15 mouse cellular contexts compared by ENCODE assay signal in genomic region chr2:33575406-33575805, GRCm38 (mm10).
DNase-seq lines count a peak whose midpoint lies in the region; ATAC-seq and TF ChIP-seq lines count a peak whose summit lies in the region.
"Had no signal": no experiment of that assay in that cellular context is flagged by ENCODE, and none has a peak within 500 bp of the region (broad histone marks: within the 10 kb centered on the region; RNA-seq: fewer than 3 reads in every experiment).

No protein-coding gene starts in this region.

- peak; percentile 22; the same call in 1 of the 2 replicates for ATAC-seq in kidney, embryonic 14.5 days (ENCODE audit: low FRiP score, low TSS enrichment)
- ATAC-seq in limb, embryonic 12.5 days (ENCODE audit: insufficient number of reproducible peaks, insufficient read depth, low FRiP score, low TSS enrichment, low read depth): no peak
- no peak for ATAC-seq in stomach, postnatal 0 days (ENCODE audit: low FRiP score, low TSS enrichment)

- no peak overlapping the region for H3K4me2 ChIP-seq in kidney, embryonic 14.5 days (replicated peaks; ENCODE audit: low read depth, low read length)
- H3K4me2 ChIP-seq in limb, embryonic 12.5 days: no peak overlapping the region
- H3K4me2 ChIP-seq in stomach, postnatal 0 days (replicated peaks; ENCODE audit: low read depth): no peak overlapping the region
- H3K4me2 ChIP-seq: forebrain, embryonic 12.5 days had no signal

- no peaks in the 10 kb centered on the region for H3K9me3 ChIP-seq in kidney, embryonic 14.5 days (ENCODE audit: control insufficient read depth, low read length)
- H3K9me3 ChIP-seq in E14TG2a.4 (ENCODE audit: low read length) (peaks cover 26% of the 10 kb centered on the region), ES-Bruce4 (replicated peaks; ENCODE audit: control insufficient read depth, insufficient read depth, low read length, poor library complexity, severe bottlenecking) (no peaks in the 10 kb centered on the region)
- H3K9me3 ChIP-seq in limb, embryonic 12.5 days: no peaks in the 10 kb centered on the region
- no peaks in the 10 kb centered on the region for H3K9me3 ChIP-seq in stomach, postnatal 0 days (ENCODE audit: control insufficient read depth, low read length)
- H3K9me3 ChIP-seq: forebrain, embryonic 12.5 days had no signal

- H3K36me3 ChIP-seq in kidney, embryonic 14.5 days (ENCODE audit: control insufficient read depth, insufficient read depth, low read length): no peaks in the 10 kb centered on the region
- H3K36me3 ChIP-seq in E14TG2a.4 (ENCODE audit: insufficient read depth, low read length) (no peaks in the 10 kb centered on the region), ES-Bruce4 (ENCODE audit: control insufficient read depth, insufficient read depth, low read length, poor library complexity, severe bottlenecking) (no peaks in the 10 kb centered on the region)
- no peaks in the 10 kb centered on the region for H3K36me3 ChIP-seq in limb, embryonic 12.5 days
- H3K36me3 ChIP-seq in stomach, postnatal 0 days (ENCODE audit: control insufficient read depth, insufficient read depth, low read length): no peaks in the 10 kb centered on the region
- H3K36me3 ChIP-seq: forebrain, embryonic 12.5 days had no signal

- H3K27ac ChIP-seq in kidney, embryonic 14.5 days (ENCODE audit: low read depth, low read length): no peak overlapping the region
- no peak overlapping the region for H3K27ac ChIP-seq in ES-Bruce4 (ENCODE audit: insufficient read depth, low read length)
- H3K27ac ChIP-seq in limb, embryonic 12.5 days: peak overlapping the region; percentile 66; the same call in 1 of the 2 replicates
- H3K27ac ChIP-seq in stomach, postnatal 0 days (replicated peaks): no peak overlapping the region
- H3K27ac ChIP-seq: forebrain, embryonic 12.5 days; kidney, postnatal 0 days had no signal

- no peak overlapping the region for H3K4me3 ChIP-seq in kidney, embryonic 14.5 days (ENCODE audit: low read length)
- H3K4me3 ChIP-seq in E14TG2a.4 (replicated peaks; ENCODE audit: low read length) (peak overlapping the region; percentile 71), ES-Bruce4 (ENCODE audit: low read depth, low read length) (peak overlapping the region; percentile 25)
- H3K4me3 ChIP-seq in limb, embryonic 12.5 days (replicated peaks): no peak overlapping the region
- H3K4me3 ChIP-seq in stomach, postnatal 0 days (ENCODE audit: low read depth, low read length): no peak overlapping the region
- H3K4me3 ChIP-seq: forebrain, embryonic 12.5 days had no signal

- no peak for TF ChIP-seq EP300 in ES-Bruce4 (IDR thresholded peaks at IDR 0.05; ENCODE audit: insufficient read depth, low read depth, low read length)
- TF ChIP-seq EP300 in stomach, postnatal 0 days (optimal IDR thresholded peaks at IDR 0.05): no peak

- peaks cover 10% of the 10 kb centered on the region for H3K4me1 ChIP-seq in kidney, embryonic 14.5 days (ENCODE audit: control insufficient read depth, insufficient read depth, low read length)
- peaks cover 31% of the 10 kb centered on the region for H3K4me1 ChIP-seq in E14TG2a.4 (replicated peaks; ENCODE audit: low read depth, low read length)
- H3K4me1 ChIP-seq in ES-Bruce4 (ENCODE audit: control insufficient read depth, insufficient read depth, low read length): no peaks in the 10 kb centered on the region
- H3K4me1 ChIP-seq in limb, embryonic 12.5 days (replicated peaks): peaks cover 69% of the 10 kb centered on the region
- no peaks in the 10 kb centered on the region for H3K4me1 ChIP-seq in stomach, postnatal 0 days (replicated peaks; ENCODE audit: control insufficient read depth, insufficient read depth)

- no peak overlapping the region for H3K9ac ChIP-seq in kidney, embryonic 14.5 days (ENCODE audit: low read depth, low read length)
- H3K9ac ChIP-seq in ES-Bruce4 (ENCODE audit: low read depth, poor library complexity, severe bottlenecking): no peak overlapping the region
- no peak overlapping the region; the same call in 1 of the 2 replicates for H3K9ac ChIP-seq in limb, embryonic 12.5 days (replicated peaks)
- no peak overlapping the region for H3K9ac ChIP-seq in stomach, postnatal 0 days (ENCODE audit: low read length)
- H3K9ac ChIP-seq: forebrain, embryonic 12.5 days had no signal

- TF ChIP-seq POLR2A in ES-Bruce4 (IDR thresholded peaks at IDR 0.05; ENCODE audit: insufficient read depth, low read length): no peak

- TF ChIP-seq CTCF in E14TG2a.4 (conservative IDR thresholded peaks at IDR 0.05; ENCODE audit: low read length): no peak
- TF ChIP-seq CTCF in ES-Bruce4 (IDR thresholded peaks at IDR 0.05; ENCODE audit: low read depth, low read length): no peak
- no peak for TF ChIP-seq CTCF in stomach, postnatal 0 days (IDR thresholded peaks at IDR 0.05; ENCODE audit: low read depth)

- whole genome bisulfite sequencing in kidney, embryonic 14.5 days: 16% methylated on average over 13 of the region's 13 CpGs
- WGBS in limb, embryonic 12.5 days: 11% methylated on average over 13 of the region's 13 CpGs
- 51% methylated on average over 13 of the region's 13 CpGs for WGBS in stomach, postnatal 0 days

- H3K27me3 ChIP-seq in kidney, embryonic 14.5 days (ENCODE audit: control insufficient read depth, insufficient read depth, low read length): peaks cover 48% of the 10 kb centered on the region
- H3K27me3 ChIP-seq in E14TG2a.4 (ENCODE audit: insufficient read depth, low read length) (peaks cover 97% of the 10 kb centered on the region), ES-Bruce4 (ENCODE audit: control insufficient read depth, insufficient read depth, low read length, poor library complexity, severe bottlenecking) (peaks cover 4% of the 10 kb centered on the region; the same call in 1 of the 2 replicates)
- peaks cover 73% of the 10 kb centered on the region for H3K27me3 ChIP-seq in limb, embryonic 12.5 days
- peaks cover 3% of the 10 kb centered on the region; the same call in 1 of the 2 replicates for H3K27me3 ChIP-seq in stomach, postnatal 0 days (ENCODE audit: control insufficient read depth, insufficient read depth, low read length)

- DNase-seq in kidney, adult 11 months: no peak
- no peak for DNase-seq in urinary bladder, adult 18-20 months (ENCODE audit: low spot score in 2 of 2)
- no peak for DNase-seq in stomach, postnatal 0 days (ENCODE audit: low spot score)
- DNase-seq in adrenal gland, postnatal 4 days (ENCODE audit: low spot score in 2 of 2): no peak
- DNase-seq: adrenal gland, adult 2 months; cerebellum, adult 8-10 months; right cerebral cortex, adult 18-20 months; spleen, adult 18-20 months; thymus, postnatal 4 days had no signal

Comparison
In these comparisons a context has a peak if more than half of its experiments do, and no peak if none do; other contexts are left out.
1. H3K4me3 ChIP-seq: peak in E14TG2a.4 (single experiment) and ES-Bruce4 (single experiment); none in kidney, embryonic 14.5 days (single experiment), limb, embryonic 12.5 days (single experiment) and stomach, postnatal 0 days (single experiment).